Mouse (Mus musculus): ENCODE results near the gene Rbfox3. TPM values are rescaled to one million over a fixed set of nuclear protein-coding genes. Genes with fewer than 3 reads are reported as not detected.

Gene Rbfox3
- polyA plus RNA-seq, 1 experiment from 2014 or later, result 77.9 TPM

DNA sequence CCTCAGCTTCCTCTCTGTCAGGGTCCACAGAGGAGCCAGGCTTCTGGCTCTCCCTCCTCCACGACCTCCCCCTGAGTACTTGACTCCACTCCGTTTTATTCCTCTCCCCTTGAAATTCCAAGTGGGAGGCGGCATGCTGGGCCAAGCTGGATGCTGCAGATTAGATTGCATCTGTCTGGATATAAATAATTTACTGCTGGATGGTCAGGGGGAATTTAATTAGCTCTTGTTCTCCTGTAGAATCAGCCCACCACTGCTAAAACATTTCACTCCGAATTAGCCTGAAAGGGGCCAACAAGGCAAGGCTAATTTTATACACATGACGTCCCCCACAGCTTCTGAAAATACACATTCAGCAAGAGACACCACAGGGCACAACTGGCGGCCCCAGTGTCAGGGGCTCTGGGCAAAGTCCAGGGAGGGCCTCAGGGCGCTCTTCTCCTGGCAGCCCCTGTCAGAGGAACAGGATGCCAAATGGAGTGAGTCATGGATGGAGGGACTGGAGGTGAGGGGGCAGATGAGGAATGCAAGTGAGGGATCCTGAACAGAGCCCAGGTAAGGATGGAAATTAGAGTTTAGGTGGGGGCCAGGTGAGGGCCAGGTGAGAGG is 36.8 kb downstream of the Rbfox3 start:
- peaks cover 32% of the 10 kb centered on the region for H3K4me1 ChIP-seq (replicated peaks)
- H3K36me3 ChIP-seq, result no peaks in the 10 kb centered on the region
- H3K9me3 ChIP-seq, result no peaks in the 10 kb centered on the region
- H3K4me3 ChIP-seq, result no peak overlapping the region
- 18% methylated on average over 7 of the region's 7 CpGs for WGBS
- 0 out of 2 replicates have a peak overlapping the region, but pooled peaks have one; percentile 10 for H3K9ac ChIP-seq
- H3K4me2 ChIP-seq, result no peak overlapping the region
- H3K27me3 ChIP-seq, result no peaks in the 10 kb centered on the region
- peak overlapping the region; percentile 74 for H3K27ac ChIP-seq (replicated peaks)
- ATAC-seq (ENCODE audit: low FRiP score, low read depth), result peak; percentile 36; the same call in 1 of the 2 replicates

DNA sequence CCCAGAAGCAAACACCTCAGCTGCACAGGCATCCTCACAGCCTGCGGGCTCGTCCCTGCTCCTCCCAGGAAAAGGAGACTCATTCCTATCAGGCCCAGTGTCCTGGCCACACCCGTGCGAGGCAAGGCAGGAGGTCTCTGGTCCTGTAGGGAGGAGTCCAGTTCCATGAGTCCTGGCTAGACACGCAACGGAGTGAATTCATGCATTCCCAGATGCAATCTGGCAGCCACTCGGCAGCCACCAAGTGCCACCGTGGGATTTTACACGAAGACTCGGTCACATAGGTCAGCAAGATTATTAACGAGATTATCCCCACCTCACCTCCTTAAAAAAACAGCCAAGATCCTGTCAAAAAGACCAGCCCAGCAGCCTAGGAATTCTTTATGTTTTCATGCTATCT is 37.4 kb downstream of the Rbfox3 start:
- ATAC-seq (ENCODE audit: low FRiP score, low read depth), result no peak
- no peak overlapping the region for H3K9ac ChIP-seq

DNA sequence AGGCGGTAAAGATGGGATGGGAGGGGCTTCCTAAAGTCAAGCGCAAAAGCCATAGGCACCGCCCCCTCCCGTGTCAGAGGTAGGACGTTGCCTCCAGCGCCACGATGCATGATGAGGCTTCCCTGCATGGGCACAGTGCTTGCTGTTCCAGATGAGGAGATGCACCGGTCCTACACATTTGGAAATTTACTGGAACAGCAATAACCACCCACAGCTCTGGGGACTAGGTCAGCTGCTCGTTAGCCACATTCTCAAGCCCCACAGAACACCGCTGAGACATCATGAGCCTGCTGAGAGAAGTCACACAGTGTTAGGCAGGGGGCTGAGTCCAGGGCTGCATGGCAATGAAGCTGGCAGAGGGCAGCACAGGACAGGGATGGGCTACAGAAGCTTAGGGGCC is 39.9 kb downstream of the Rbfox3 start:
- no peak for ATAC-seq (ENCODE audit: low FRiP score, low read depth)
- Histone ChIP-seq H3K36me3 (peaks cover 3% of the 10 kb centered on the region; the same call in 1 of the 2 replicates), H3K27me3 (no peaks in the 10 kb centered on the region), H3K4me2 (no peak overlapping the region), H3K9me3 (no peaks in the 10 kb centered on the region), H3K27ac (replicated peaks) (no peak overlapping the region), H3K4me3 (no peak overlapping the region), H3K4me1 (replicated peaks) (peaks cover 30% of the 10 kb centered on the region), H3K9ac (no peak overlapping the region)
- WGBS, result 73% methylated on average over 10 of the region's 10 CpGs

More for the DNA sequence above, 37.4 kb downstream of the Rbfox3 start:
- no peaks in the 10 kb centered on the region for H3K27me3 ChIP-seq
- no peak overlapping the region for H3K4me2 ChIP-seq
- no peaks in the 10 kb centered on the region for H3K36me3 ChIP-seq
- 48% methylated on average over 11 of the region's 11 CpGs for WGBS
- peaks cover 32% of the 10 kb centered on the region for H3K4me1 ChIP-seq (replicated peaks)
- peak overlapping the region; percentile 74 for H3K27ac ChIP-seq (replicated peaks)
- H3K9me3 ChIP-seq, result no peaks in the 10 kb centered on the region
- no peak overlapping the region for H3K4me3 ChIP-seq

DNA sequence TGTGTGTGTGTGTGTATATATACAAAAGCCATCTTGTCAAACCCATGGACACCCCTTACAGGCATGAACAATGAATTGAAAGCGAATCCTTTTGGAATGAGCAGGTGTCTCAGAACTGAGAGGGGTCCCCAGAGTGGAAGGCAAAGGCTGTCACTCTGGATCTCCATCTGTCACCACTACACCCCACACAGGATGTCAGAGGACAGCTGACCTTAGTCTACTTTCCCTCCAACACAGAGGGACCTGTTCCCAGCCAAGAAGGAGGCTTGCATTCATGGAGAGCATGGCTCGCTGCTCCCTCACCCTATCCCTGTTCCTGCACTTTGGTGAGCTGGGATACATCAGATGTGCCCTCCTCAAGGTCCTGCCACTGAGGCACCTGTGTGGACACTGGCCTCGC is 48.0 kb downstream of the Rbfox3 start:
- Histone ChIP-seq H3K4me3 (no peak overlapping the region), H3K4me2 (no peak overlapping the region), H3K9ac (no peak overlapping the region), H3K27ac (replicated peaks) (no peak overlapping the region), H3K36me3 (no peaks in the 10 kb centered on the region), H3K27me3 (no peaks in the 10 kb centered on the region), H3K4me1 (replicated peaks) (peaks cover 33% of the 10 kb centered on the region), H3K9me3 (no peaks in the 10 kb centered on the region)
- WGBS, result 74% methylated on average over 3 of the region's 3 CpGs
- no peak for ATAC-seq (ENCODE audit: low FRiP score, low read depth)

DNA sequence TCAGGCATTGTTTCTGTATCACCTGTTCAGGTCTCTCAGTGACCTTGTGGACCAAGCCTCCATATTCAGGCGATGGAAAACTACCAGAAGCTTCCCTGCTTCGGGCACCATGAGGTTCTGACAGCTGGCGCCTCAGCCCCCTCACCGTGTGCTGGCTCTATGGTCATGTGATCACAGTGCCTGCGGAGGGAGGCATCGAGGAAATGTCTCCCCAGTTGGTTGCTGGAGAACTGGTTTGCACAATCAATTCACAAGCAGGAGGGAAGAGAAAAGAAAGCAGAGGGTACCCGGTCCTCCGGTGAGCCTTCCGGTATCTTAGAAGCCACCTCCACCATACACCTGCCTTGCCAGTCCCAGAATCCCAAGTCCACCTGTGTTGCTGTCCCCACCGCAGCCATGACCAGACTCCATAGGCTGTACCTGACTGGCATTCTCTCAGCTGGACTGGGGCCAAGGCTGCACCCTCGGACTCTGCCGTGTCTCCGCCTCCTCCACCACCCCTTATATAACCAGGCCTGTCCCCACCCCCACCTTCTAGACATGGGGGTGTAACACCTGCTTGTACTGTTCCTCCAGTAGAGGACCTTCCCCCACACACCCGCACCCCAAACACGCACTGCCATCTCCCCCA is 49.5 kb downstream of the Rbfox3 start:
- H3K4me2 ChIP-seq, result no peak overlapping the region
- no peaks in the 10 kb centered on the region for H3K36me3 ChIP-seq
- no peak for ATAC-seq (ENCODE audit: low FRiP score, low read depth)
- H3K9me3 ChIP-seq, result no peaks in the 10 kb centered on the region
- WGBS, result 84% methylated on average over 15 of the region's 15 CpGs
- H3K4me3 ChIP-seq, result no peak overlapping the region
- H3K27me3 ChIP-seq, result no peaks in the 10 kb centered on the region
- no peak overlapping the region for H3K9ac ChIP-seq
- H3K27ac ChIP-seq (replicated peaks), result 0 out of 2 replicates have a peak overlapping the region, but pooled peaks have one; percentile 11
- H3K4me1 ChIP-seq (replicated peaks), result peaks cover 39% of the 10 kb centered on the region

- no peak for ATAC-seq (ENCODE audit: low FRiP score, low read depth)
- Histone ChIP-seq H3K36me3 (no peaks in the 10 kb centered on the region), H3K27ac (replicated peaks) (peak overlapping the region; percentile 11; the same call in 1 of the 2 replicates), H3K27me3 (no peaks in the 10 kb centered on the region), H3K4me1 (replicated peaks) (peaks cover 39% of the 10 kb centered on the region), H3K9me3 (no peaks in the 10 kb centered on the region), H3K4me3 (no peak overlapping the region), H3K9ac (no peak overlapping the region), H3K4me2 (no peak overlapping the region)
- WGBS, result 71% methylated on average over 6 of the region's 6 CpGs
Observed at GRCm38 (mm10) chr11:118861246-118861645, 50.2 kb downstream of the Rbfox3 start.

DNA sequence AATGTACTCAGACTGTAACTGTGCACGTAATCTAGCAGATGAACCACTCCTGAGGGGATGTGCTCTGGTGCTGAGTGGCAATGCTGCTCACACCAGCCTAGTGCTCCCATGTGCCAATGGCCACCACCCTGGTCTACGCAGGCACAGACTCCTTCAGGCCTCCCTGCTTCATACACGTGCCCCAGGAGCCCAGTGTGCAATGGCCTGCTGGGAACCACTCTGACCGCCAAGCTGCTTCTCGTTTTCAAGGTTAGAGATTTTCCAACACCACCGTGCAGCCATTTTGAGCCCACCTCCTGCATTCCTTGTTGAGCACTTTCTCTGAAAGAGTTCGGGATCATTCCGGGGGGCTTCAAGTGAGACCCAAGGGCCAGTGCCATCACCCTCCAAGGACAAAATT is 50.6 kb downstream of the Rbfox3 start:
- Histone ChIP-seq H3K4me3 (no peak overlapping the region), H3K27ac (replicated peaks) (peak overlapping the region; percentile 11; the same call in 1 of the 2 replicates), H3K4me1 (replicated peaks) (peaks cover 39% of the 10 kb centered on the region), H3K27me3 (no peaks in the 10 kb centered on the region), H3K36me3 (no peaks in the 10 kb centered on the region), H3K9me3 (no peaks in the 10 kb centered on the region), H3K9ac (no peak overlapping the region), H3K4me2 (no peak overlapping the region)
- ATAC-seq (ENCODE audit: low FRiP score, low read depth), result no peak
- WGBS, result 81% methylated on average over 8 of the region's 8 CpGs

- peaks cover 33% of the 10 kb centered on the region for H3K4me1 ChIP-seq (replicated peaks)
Observed at GRCm38 (mm10) chr11:118859839-118860238, 51.6 kb downstream of the Rbfox3 start.

DNA sequence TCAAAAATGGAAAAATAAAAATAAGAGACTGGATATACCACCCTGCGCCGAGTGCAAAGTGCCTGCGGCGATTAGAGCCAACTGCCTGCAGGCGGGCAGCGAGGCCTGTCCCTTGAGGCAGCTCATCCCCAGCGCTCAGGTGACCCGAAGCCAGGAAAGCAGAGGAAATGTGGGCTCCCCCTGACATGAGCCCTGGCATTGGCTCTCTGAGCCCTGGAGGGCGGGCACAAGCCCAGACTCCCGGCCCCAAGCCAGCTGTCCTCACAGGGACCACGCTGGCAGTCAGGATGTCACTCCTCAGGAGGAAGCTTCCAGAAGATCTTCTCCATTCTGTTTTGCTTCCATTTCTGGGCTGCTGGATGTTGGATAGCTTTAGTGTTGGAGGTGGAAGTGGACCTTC is 53.1 kb downstream of the Rbfox3 start:
- no peaks in the 10 kb centered on the region for H3K27me3 ChIP-seq
- H3K9ac ChIP-seq, result no peak overlapping the region
- no peaks in the 10 kb centered on the region for H3K36me3 ChIP-seq
- no peaks in the 10 kb centered on the region for H3K9me3 ChIP-seq
- H3K4me3 ChIP-seq, result no peak overlapping the region
- H3K27ac ChIP-seq (replicated peaks), result peak overlapping the region; percentile 56; the same call in 1 of the 2 replicates
- H3K4me2 ChIP-seq, result no peak overlapping the region
- 63% methylated on average over 11 of the region's 11 CpGs for WGBS
- ATAC-seq (ENCODE audit: low FRiP score, low read depth), result no peak
- H3K4me1 ChIP-seq (replicated peaks), result peaks cover 29% of the 10 kb centered on the region

More at GRCm38 (mm10) chr11:118859839-118860238, 51.6 kb downstream of the Rbfox3 start:
- Histone ChIP-seq H3K9ac (no peak overlapping the region), H3K4me2 (no peak overlapping the region), H3K4me3 (no peak overlapping the region), H3K27me3 (no peaks in the 10 kb centered on the region), H3K9me3 (no peaks in the 10 kb centered on the region), H3K36me3 (no peaks in the 10 kb centered on the region), H3K27ac (replicated peaks) (no peak overlapping the region)
- no peak for ATAC-seq (ENCODE audit: low FRiP score, low read depth)
- WGBS, result 65% methylated on average over 5 of the region's 5 CpGs

- no peak for ATAC-seq (ENCODE audit: low FRiP score, low read depth)
- 73% methylated on average over 6 of the region's 6 CpGs for WGBS
- Histone ChIP-seq H3K9ac (no peak overlapping the region), H3K9me3 (no peaks in the 10 kb centered on the region), H3K4me2 (no peak overlapping the region), H3K4me3 (no peak overlapping the region), H3K27me3 (no peaks in the 10 kb centered on the region), H3K36me3 (no peaks in the 10 kb centered on the region), H3K4me1 (replicated peaks) (peaks cover 15% of the 10 kb centered on the region), H3K27ac (replicated peaks) (no peak overlapping the region)
Observed at GRCm38 (mm10) chr11:118851391-118851790, 60.0 kb downstream of the Rbfox3 start.

- H3K4me3 ChIP-seq, result no peak overlapping the region
- peaks cover 15% of the 10 kb centered on the region for H3K4me1 ChIP-seq (replicated peaks)
- 0 out of 2 replicates have a peak overlapping the region, but pooled peaks have one; percentile 5 for H3K27ac ChIP-seq (replicated peaks)
- no peak for ATAC-seq (ENCODE audit: low FRiP score, low read depth)
- no peaks in the 10 kb centered on the region for H3K9me3 ChIP-seq
- no peak overlapping the region for H3K9ac ChIP-seq
- H3K27me3 ChIP-seq, result no peaks in the 10 kb centered on the region
- no peak overlapping the region for H3K4me2 ChIP-seq
- no peaks in the 10 kb centered on the region for H3K36me3 ChIP-seq
- WGBS, result 62% methylated on average over 7 of the region's 7 CpGs
Observed at GRCm38 (mm10) chr11:118847986-118848385, 63.4 kb downstream of the Rbfox3 start.

DNA sequence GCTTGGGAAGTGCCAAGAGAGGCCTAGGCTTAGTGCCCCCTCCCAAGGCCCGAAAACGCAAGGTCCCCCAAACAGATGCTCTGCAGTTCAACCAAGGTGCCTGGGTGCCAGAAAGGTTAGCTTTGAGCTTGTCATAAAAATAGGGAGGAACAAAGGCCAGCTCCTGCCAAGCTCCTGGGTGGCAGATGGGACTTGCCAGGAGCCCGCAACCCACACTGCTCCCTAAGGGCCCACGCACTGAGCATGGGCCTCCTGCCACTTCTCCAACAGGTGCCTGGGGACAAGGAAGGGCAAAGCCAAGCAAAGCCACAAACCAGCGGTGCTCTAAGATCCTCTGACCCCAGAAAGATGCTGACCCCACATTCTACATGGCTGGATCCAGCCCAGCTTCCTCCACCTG is 70.4 kb downstream of the Rbfox3 start:
- H3K4me2 ChIP-seq, result no peak overlapping the region
- H3K27me3 ChIP-seq, result no peaks in the 10 kb centered on the region
- 59% methylated on average over 5 of the region's 5 CpGs for WGBS
- no peak overlapping the region for H3K9ac ChIP-seq
- no peaks in the 10 kb centered on the region for H3K9me3 ChIP-seq
- no peaks in the 10 kb centered on the region for H3K36me3 ChIP-seq
- ATAC-seq (ENCODE audit: low FRiP score, low read depth), result no peak
- no peak overlapping the region for H3K27ac ChIP-seq (replicated peaks)
- H3K4me3 ChIP-seq, result no peak overlapping the region
- H3K4me1 ChIP-seq (replicated peaks), result peaks cover 53% of the 10 kb centered on the region

Measured in hindbrain, embryonic 15.5 days (tissue).